Mouse (Mus musculus): ENCODE measurements at regions not wholly inside any gene's neighbourhood (a gene's known extent, or its start where the extent isn't known, plus 50 kb on each side); places are given as distances from the start of the nearest gene placed in this dataset.
A peak's percentile ranks its signal among the peaks of the same experiment; 100 is the strongest.

DNA sequence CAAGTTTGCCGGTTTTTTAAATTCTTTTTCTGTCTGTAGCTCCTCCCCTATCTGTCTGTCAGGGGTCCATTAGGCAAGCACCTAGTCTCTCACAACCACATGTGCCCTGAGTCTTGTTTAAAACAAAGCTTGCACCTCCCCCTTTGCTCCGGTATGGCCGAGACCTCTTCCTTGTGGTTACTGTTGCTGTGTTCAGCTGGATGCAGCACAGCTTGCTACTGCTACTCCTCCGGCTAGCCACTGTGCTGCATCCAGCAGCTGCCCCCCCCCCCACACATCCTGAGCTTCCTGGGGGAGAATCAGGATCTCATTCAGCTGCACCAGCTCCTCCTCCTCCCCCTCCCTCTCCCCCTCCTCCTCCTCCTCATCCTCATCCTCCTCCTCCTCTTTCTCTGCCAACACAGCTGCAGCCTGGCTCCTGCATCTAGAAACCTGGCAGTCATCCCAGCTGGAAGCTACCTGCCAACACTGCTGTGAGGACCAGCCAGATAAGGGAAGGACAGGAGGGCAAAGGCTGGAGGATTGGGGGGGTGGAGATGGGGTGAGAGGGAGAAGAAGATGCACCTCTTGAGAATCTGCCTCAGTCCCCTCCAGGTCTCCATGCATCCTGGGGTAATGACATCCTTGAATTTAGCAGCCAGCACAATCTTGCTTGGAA, 114.8 kb upstream of the Tmem260 start:
- no peak for DNase-seq (ENCODE audit: low spot score)

DNA sequence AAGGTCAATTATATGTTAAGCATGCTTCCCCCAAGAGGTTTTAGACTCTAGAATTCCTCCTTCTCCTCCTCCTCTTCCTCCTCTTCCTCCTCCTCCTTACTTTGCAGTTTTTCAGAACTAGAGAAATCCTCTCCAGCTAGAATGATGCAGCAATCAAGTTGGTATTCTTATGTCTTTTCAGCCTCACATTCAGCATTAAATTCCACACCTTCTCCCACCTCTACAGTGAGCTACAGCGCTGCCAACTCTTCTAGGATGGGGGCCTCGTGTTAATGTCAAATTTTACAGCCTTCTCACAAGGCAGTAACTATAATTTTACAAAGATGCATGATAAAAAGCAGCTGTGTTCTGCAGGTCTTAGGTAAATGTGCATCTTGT, 114.3 kb upstream of the Tmem260 start:
- DNase-seq (ENCODE audit: low spot score): no peak

DNA sequence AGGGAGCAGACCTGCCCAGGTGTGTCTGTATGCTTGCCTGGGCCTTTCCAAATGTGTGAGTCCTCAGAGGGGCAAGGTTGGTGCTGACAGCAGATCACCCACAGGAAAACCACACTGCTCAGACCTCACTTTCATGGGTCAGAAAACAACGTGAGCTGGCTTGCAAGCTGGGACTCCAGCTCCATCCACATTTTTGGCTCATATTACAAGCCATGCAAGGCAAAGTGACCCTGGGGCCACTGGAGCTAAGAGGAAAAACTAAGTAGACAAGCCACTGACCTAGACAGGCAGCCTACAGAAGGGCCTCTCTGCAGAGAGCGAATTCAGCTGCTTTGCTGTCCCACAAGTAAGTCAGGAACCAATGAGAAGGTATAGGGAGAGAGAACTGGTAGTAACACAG, 113.7 kb upstream of the Tmem260 start:
- no peak for DNase-seq (ENCODE audit: low spot score)

DNA sequence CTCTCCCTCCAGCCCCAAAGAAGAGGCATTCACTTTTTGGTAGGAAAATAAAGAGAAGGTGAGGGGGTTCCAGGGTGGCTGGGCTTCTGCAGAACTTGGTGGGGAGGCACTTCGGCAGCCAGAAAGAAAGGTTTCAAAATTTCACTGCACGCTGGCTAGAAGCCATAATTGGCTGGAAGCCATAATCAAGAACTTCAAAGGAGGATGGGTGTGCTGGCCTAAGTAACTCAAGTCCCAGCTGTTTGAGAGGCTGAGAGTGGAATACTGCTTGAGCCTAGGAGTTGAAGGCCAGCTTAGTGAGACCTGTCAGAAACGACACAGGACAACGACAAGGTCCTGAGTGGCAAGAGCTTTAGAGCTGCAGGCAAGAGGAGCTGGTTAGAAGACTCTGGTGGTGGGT, 113.3 kb upstream of the Tmem260 start:
- DNase-seq (ENCODE audit: low spot score): no peak

DNA sequence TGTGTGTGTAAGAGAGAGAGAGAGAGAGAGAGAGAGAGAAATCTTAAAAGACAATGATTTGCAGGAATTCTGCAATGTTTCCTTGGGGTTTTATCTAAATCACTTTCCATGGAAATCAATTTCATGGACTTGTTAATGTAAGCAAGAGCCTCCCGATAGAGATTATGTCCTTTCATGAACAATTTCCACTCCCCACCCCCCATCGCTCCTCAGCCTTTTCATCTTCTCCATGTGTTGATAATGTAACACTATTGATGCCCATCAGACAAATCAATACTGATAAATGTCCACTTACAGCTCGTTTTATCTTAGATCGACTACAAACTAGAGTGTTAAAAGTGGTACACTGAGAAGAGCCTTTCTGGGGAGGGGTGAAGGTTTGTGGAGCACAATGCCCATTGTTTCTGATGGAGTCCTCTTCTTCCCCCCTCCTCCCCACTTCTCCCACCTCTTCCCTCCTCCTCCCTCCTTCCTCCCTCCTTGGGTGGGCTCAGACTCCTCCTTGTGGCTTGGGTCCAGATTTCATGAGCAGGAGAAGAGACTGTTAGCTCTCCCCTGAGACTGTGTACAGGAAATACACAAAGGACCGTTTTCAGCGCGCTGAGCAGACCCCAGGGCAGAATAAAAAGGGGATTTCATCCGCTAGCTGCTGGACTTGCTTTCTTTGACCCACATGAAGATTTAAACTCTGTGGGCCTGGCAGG, 111.7 kb upstream of the Tmem260 start:
- DNase-seq (ENCODE audit: low spot score): no peak

DNA sequence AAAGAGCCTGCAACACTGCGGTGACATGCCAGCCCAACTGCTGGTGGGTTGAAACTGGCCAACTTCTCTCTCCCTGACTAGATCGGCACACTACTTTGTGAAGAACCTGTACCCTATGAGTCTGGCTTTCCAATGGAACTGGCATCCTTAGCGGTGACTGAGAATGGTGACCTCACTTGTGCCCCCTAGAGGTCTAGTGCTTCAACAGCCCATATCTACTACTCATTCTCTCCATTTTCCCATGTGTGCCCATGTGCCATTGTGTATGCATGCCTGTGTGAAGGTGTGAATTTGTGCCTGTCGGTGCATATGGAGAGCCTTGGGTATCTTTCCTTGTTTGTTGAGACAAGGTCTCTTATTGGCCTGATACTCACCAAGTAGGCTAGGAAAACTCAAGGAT, 106.5 kb upstream of the Tmem260 start:
- no peak for DNase-seq (ENCODE audit: low spot score)

DNA sequence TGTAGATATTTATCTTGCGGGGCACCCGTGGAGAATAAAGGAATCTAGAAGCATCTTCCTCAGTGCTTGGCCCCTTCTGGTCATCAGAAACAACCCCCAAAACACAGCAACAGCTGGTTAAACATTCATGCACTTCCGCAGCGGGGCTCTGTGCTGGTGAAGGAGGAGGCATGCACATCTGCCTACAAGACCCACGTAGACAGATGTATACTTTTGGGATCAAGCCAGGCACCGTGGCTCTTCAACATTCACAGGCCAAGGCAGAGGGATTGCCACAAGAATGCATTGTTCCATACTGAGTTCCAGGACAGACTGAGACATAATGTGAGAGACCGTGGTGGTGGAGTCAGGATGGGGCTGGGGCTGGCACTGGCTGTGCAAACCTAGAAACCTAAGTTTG, 103.0 kb upstream of the Tmem260 start:
- no peak for DNase-seq (ENCODE audit: low spot score)

DNA sequence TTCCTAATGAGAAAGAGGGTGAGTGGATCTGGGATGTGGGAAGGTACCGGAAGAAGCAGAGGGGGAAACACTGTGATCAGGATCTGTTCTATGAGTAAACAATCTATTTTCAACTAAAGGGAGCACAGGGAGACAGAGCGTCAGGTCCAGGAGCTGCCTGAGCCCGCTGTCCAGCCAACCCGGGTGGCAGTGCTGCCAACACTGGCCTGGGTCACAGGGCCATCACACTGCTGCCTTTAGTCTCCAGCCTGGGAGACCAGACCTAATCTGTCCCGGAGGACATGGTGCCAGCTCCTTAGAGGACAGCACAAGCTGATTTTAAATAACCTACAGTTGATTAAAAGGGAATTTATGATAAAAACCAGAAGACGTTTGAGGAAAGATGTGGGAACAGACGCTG, 100.0 kb upstream of the Tmem260 start:
- no peak for DNase-seq (ENCODE audit: low spot score)

DNA sequence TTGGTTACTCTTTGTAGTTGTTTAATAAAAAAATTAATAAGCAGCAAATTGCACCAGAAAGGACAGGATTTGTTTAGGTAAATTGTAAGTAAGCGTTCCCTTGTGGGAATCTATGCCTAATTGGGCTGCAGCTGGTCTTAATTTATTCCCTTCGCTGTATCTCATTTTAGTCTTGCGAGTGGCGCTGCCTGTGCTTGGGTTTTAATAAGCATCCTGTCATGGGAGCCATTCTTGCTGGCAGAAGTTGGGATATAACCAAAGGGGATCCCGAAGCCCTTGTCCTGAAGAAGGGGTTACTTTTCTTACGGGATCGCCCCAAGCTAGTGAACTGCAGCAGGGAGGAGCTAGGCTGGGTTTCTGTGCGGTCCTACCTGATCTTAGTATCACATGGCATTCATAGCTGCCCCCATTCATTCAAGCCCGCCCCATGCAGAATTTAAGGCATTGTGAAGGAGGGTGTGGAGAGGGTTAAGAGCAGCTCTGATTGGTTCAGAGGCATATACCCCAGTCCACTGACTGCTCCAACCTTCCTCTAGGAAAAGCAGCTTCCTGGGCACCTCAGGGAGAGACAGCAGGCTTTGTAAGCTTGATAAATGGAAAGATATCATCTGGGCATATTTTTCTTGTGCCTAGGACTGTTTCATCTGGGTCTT, 96.4 kb upstream of the Tmem260 start:
- no peak for DNase-seq (ENCODE audit: low spot score)

DNA sequence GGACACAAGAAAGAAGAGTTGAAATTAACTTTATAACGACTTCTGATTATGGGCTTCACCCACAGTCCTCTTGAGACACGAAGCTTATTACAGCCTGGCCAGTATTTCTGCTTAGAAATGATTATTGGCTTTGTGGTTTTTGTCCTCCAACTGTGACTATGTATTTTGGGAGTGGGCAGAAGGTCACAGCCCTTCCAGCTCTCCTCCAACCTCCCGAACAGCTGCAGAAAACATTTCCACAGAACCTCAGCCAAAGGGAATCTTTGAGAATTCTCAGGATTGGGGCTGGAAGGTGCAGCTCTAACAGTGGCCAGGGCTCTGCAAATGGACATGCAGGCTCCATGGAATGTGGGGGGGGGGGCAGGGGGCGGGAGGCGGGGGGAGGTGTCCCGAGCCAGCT, 94.3 kb upstream of the Tmem260 start:
- no peak for DNase-seq (ENCODE audit: low spot score)

DNA sequence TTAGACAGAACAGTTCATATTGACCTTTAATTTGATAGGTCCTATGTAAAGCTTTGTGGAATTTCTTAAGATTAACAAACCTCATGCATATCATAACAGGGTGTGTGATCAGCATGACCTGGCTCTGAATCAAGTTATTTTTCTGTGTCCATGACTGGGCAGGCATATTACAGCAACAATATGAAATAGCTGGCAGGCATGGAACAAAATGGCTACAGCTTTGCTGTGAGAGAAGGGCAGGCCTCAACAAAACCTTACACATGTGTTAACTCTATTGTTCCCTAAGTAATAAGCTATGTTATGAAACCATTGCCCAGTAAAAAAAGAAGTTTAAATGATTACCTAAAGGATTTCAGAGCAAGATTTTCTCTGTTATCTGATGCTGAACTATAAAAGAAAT, 93.1 kb upstream of the Tmem260 start:
- no peak for DNase-seq (ENCODE audit: low spot score)

DNA sequence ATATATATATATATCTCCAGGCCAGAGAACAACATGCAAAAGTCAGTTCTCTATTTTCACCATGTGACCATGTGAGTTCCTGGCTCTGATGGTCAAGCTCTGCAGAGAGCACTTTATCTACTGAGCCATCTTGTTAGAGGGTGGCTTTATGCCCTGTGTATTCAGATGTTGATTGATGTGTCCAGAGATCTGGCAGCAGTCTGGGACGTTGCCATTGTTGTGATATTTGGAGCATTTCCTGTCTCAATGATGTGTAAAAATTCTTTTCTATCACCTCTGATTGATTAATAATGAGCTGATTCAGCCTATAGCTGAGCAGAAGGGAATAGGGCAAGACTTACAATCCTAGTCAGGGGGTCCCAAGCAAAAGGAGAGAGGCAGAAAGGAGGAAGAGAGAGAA, 91.7 kb upstream of the Tmem260 start:
- no peak for DNase-seq (ENCODE audit: low spot score)

DNA sequence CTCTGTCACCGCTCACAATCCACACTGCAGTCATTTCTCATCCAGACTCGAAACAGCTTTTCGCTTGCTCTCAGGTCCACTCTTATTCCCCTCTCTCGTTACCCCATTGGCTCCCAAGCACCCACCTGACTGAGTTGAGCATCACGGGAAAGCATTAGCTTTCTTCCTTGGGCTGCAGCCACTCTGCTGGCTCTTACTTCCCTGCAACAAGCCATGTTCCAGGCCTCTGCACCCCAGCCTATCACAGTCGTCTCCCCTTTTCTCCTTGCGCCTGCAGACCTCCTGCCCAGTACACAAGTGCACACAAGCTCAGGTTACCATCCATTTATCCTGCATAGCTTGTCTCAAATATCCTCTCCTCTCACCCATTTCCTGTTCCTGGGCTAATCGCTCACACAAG, 88.5 kb upstream of the Tmem260 start:
- DNase-seq (ENCODE audit: low spot score): no peak

DNA sequence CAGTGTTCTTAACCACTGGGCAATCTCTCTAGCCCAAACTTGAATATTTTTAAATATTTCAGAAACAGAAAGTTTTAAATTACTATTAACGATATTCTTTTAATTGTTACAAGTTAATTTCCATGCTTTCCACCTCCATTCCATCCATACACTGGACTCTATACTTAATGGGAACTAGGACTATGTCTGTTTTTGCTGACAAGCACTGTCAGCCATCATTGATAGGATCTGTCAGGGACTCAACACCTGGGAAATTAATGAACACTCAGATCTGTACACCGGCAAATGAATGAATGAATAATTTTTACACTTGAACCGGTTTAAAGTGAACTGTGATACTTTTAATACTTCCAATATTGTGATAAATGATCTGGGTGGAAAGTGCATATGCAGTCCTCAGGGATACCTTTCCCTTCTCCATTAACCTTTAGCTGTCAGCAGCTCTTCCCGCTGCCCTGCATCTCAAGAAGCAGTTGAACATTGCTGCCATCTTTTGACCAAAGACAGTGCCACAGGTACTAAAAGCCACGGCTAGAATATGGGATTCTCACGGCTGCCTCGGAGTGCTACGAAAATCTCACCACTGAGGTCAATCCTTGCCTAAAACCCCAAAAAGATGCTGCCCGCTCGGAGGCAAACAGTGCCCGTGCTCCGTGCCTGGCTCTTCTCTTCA, 87.3 kb upstream of the Tmem260 start:
- DNase-seq (ENCODE audit: low spot score): no peak

DNA sequence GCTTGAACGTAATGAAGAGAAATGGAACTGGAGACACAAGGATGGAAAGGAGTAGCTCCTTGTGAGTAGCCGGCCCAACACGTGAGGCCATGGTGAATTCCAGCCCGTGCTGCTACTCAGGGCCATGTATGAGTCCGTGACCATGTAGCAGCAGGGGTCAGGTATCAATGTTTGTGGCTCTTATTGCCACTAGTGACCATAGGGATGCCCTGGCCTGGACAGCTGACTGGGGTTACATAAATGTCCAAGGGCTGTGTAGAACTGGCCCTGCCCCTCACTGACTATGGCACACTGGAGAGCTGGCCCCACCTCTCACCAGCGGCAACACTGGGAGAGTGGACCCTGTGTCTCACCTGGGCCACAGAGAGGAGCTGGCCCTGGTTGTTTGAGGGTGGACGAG, 84.1 kb upstream of the Tmem260 start:
- no peak for DNase-seq (ENCODE audit: low spot score)

DNA sequence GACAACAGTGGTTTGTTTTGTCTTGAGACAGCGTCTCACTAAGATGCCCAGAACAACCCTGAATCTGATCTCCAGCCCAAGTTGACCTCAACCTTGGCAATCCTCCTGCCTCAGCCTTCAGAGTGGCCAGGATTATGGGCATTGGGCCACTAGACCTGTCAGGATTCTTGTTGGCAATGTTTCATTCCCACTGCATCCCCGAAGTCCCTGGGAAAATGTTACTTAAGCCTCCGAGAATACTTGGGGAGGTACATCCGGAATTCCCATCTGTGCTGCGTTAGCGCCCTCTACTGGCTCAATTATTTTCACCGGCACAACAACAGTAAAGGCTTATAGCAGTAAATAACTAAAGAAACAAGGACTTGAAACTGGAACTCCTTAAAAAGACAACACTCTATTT, 78.9 kb upstream of the Tmem260 start:
- DNase-seq (ENCODE audit: low spot score): peak; percentile 39

DNA sequence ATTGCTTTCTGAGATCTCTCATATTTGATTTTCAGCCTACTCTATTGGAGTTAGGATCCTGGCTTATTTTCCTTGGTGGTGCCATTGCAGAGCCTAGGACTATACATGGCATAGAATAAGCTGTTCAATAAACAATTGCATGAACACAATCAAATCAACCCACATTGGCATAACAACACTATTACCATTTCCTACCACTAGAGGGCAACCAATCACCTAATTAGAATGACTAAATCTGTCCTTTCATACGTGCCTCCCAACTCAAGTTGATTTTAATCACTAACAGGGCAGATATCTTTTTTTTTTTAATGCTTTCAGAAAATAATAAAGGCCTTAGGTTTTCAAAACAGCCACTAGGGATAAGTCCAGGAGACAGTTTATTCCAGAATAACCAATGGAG, 75.6 kb upstream of the Tmem260 start:
- no peak for DNase-seq (ENCODE audit: low spot score)

DNA sequence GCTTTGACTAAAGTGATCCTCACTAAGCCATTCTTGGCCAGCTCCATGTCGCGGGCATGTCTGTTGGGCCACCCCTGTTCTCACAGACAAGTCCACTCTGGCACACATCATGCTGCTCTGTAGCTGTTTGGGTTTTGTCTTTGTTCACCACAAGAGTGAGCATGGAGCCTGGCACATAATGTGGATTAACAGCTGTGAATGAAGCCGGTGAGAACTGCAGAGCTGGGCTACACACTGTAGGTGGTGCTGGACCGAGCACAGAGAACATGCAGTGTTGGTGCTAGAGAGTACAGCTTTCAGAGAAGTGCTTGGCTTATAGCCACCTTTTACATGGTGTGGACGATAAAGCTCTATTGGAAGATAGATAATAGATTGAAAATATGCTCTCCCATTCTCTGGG, 74.2 kb upstream of the Tmem260 start:
- no peak for DNase-seq (ENCODE audit: low spot score)

DNA sequence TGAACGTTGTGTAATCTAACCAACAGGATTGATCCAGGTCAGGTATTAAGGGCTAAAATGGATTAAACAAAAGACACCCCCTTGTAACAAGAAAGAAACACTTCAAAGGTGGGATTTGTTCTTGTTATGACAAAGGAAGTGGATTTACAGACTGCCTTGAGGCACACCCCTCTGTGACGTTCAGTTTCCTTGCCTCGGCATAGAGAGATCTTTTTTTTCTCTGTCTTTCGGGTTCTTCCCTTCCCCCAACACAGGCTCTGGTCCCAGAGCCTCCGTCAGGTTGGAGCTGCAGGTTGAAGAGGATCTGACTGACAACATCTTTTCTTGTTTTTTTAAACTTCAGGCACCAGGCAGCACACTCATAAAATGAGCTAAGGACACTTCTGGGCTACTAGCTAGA, 69.8 kb upstream of the Tmem260 start:
- DNase-seq (ENCODE audit: low spot score): no peak
